7 mouse cellular contexts compared by ENCODE assay signal in genomic region chr4:134371316-134371855, GRCm38 (mm10). TPM values are rescaled to one million over a fixed set of nuclear protein-coding genes. Genes with fewer than 3 reads are reported as not detected.
A peak's percentile ranks its signal among the peaks of the same experiment; 100 is the strongest.
DNase-seq lines count a peak whose midpoint lies in the region; ATAC-seq and TF ChIP-seq lines count a peak whose summit lies in the region.

No protein-coding gene starts in this region.

- no peaks in the 10 kb centered on the region for H3K36me3 ChIP-seq in lung, embryonic 14.5 days (ENCODE audit: insufficient read depth)
- H3K36me3 ChIP-seq in embryonic facial prominence, embryonic 12.5 days, result no peaks in the 10 kb centered on the region
- no peaks in the 10 kb centered on the region for H3K36me3 ChIP-seq in hindbrain, embryonic 13.5 days
- no peaks in the 10 kb centered on the region for H3K36me3 ChIP-seq in midbrain, embryonic 14.5 days (ENCODE audit: control insufficient read depth, insufficient read depth, low read length)

- 1% methylated on average over 17 of the region's 17 CpGs for WGBS in lung, embryonic 14.5 days
- WGBS in embryonic facial prominence, embryonic 12.5 days, result 1% methylated on average over 17 of the region's 17 CpGs
- WGBS in hindbrain, embryonic 13.5 days, result under 1% methylated on average over 17 of the region's 17 CpGs
- under 1% methylated on average over 17 of the region's 17 CpGs for WGBS in midbrain, embryonic 14.5 days

- peak overlapping the region; percentile 48 for H3K4me3 ChIP-seq in lung, embryonic 14.5 days (ENCODE audit: low read depth, low read length)
- H3K4me3 ChIP-seq in embryonic facial prominence, embryonic 12.5 days, result peak overlapping the region; percentile 47
- H3K4me3 ChIP-seq in hindbrain, embryonic 13.5 days, result peak overlapping the region; percentile 50
- H3K4me3 ChIP-seq in midbrain, embryonic 14.5 days (replicated peaks; ENCODE audit: low read depth, low read length), result peak overlapping the region; percentile 45

- peak overlapping the region; percentile 32; the same call in 1 of the 2 replicates for H3K9ac ChIP-seq in lung, embryonic 14.5 days
- peak overlapping the region; percentile 46 for H3K9ac ChIP-seq in embryonic facial prominence, embryonic 12.5 days
- H3K9ac ChIP-seq in hindbrain, embryonic 13.5 days, result peak overlapping the region; percentile 65
- peak overlapping the region; percentile 20; the same call in 1 of the 2 replicates for H3K9ac ChIP-seq in midbrain, embryonic 14.5 days (replicated peaks; ENCODE audit: low read length)

- TF ChIP-seq CTCF in lung, embryonic 14.5 days (IDR thresholded peaks at IDR 0.05; ENCODE audit: low read depth), result no peak

- H3K9me3 ChIP-seq in lung, embryonic 14.5 days (ENCODE audit: low read depth, low read length), result no peaks in the 10 kb centered on the region
- H3K9me3 ChIP-seq in embryonic facial prominence, embryonic 12.5 days, result no peaks in the 10 kb centered on the region
- H3K9me3 ChIP-seq in hindbrain, embryonic 13.5 days, result no peaks in the 10 kb centered on the region
- no peaks in the 10 kb centered on the region for H3K9me3 ChIP-seq in midbrain, embryonic 14.5 days (ENCODE audit: control insufficient read depth, low read length)

- no peak for ATAC-seq in lung, embryonic 14.5 days (ENCODE audit: insufficient read depth)
- ATAC-seq in embryonic facial prominence, embryonic 12.5 days (ENCODE audit: insufficient number of reproducible peaks, insufficient read depth, low FRiP score, low TSS enrichment), result no peak
- no peak for ATAC-seq in hindbrain, embryonic 13.5 days (ENCODE audit: low FRiP score)
- ATAC-seq in midbrain, embryonic 14.5 days (ENCODE audit: low FRiP score, low TSS enrichment), result no peak
- no peak for ATAC-seq in activated CD4-positive, CD25-positive, alpha-beta regulatory T cell, adult 4 months

- peaks cover 27% of the 10 kb centered on the region for H3K27me3 ChIP-seq in lung, embryonic 14.5 days (ENCODE audit: insufficient read depth, low read length)
- H3K27me3 ChIP-seq in embryonic facial prominence, embryonic 12.5 days, result peaks cover 43% of the 10 kb centered on the region
- peaks cover 64% of the 10 kb centered on the region for H3K27me3 ChIP-seq in hindbrain, embryonic 13.5 days
- peaks cover 30% of the 10 kb centered on the region for H3K27me3 ChIP-seq in midbrain, embryonic 14.5 days (ENCODE audit: control insufficient read depth, insufficient read depth, low read length)

- no peak overlapping the region for H3K27ac ChIP-seq in lung, embryonic 14.5 days (ENCODE audit: low read depth)
- no peak overlapping the region for H3K27ac ChIP-seq in embryonic facial prominence, embryonic 12.5 days
- no peak overlapping the region for H3K27ac ChIP-seq in hindbrain, embryonic 13.5 days
- no peak overlapping the region for H3K27ac ChIP-seq in midbrain, embryonic 14.5 days (replicated peaks; ENCODE audit: low read depth, low read length)

- peaks cover 4% of the 10 kb centered on the region; the same call in 1 of the 2 replicates for H3K4me1 ChIP-seq in lung, embryonic 14.5 days (ENCODE audit: insufficient read depth)
- H3K4me1 ChIP-seq in embryonic facial prominence, embryonic 12.5 days, result peaks cover 22% of the 10 kb centered on the region
- H3K4me1 ChIP-seq in hindbrain, embryonic 13.5 days (replicated peaks), result peaks cover 21% of the 10 kb centered on the region
- H3K4me1 ChIP-seq in midbrain, embryonic 14.5 days (ENCODE audit: control insufficient read depth, insufficient read depth, low read length), result peaks cover 12% of the 10 kb centered on the region

- peak overlapping the region; percentile 95 for H3K4me2 ChIP-seq in lung, embryonic 14.5 days
- H3K4me2 ChIP-seq in embryonic facial prominence, embryonic 12.5 days (replicated peaks), result peak overlapping the region; percentile 92
- H3K4me2 ChIP-seq in hindbrain, embryonic 13.5 days, result peak overlapping the region; percentile 81
- H3K4me2 ChIP-seq in midbrain, embryonic 14.5 days (ENCODE audit: low read length), result peak overlapping the region; percentile 89

- DNase-seq in lung, embryonic 14.5 days, result no peak
- no peak for DNase-seq in lung, postnatal 36 days
- no peak for DNase-seq in midbrain, embryonic 14.5 days
- no peak for DNase-seq in T-cell, adult 2 months (ENCODE audit: low spot score)

RNA-seq across cellular contexts. Expression of gene Extl1, which starts 12.3 kb away (rescaled TPM):
- 2.9 and 3.7 TPM in 2 replicates for polyA plus RNA-seq in lung, embryonic 14.5 days (2014; fragmentation: Nextera tagmentation; extraction: Ambion mirVana)
- 2.1 and 3.4 TPM in 2 replicates for polyA plus RNA-seq in embryonic facial prominence, embryonic 12.5 days (2016; fragmentation: Nextera tagmentation; extraction: Ambion mirVana)
- polyA plus RNA-seq in hindbrain, embryonic 13.5 days (2015; fragmentation: Nextera tagmentation; extraction: Ambion mirVana), result 0.36 and 0.45 TPM in 2 replicates
- polyA plus RNA-seq in midbrain, embryonic 14.5 days (2014; fragmentation: Nextera tagmentation; extraction: Ambion mirVana), result 0.28 and 0.53 TPM in 2 replicates
- polyA plus RNA-seq in activated CD4-positive, CD25-positive, alpha-beta regulatory T cell, adult 4 months (2017; shearing (Covaris generic)), result 1 to 10 TPM in 1 of 2 experiments, under 1 TPM in 1; 0.16 to 1.4 TPM

RNA-seq across cellular contexts. Expression of gene Pafah2, which starts 24.7 kb away (rescaled TPM):
- 10.5 and 12.2 TPM in 2 replicates for polyA plus RNA-seq in lung, embryonic 14.5 days (2014; fragmentation: Nextera tagmentation; extraction: Ambion mirVana)
- 11.2 and 11.7 TPM in 2 replicates for polyA plus RNA-seq in embryonic facial prominence, embryonic 12.5 days (2016; fragmentation: Nextera tagmentation; extraction: Ambion mirVana)
- 7.8 TPM in 2 replicates for polyA plus RNA-seq in hindbrain, embryonic 13.5 days (2015; fragmentation: Nextera tagmentation; extraction: Ambion mirVana)
- polyA plus RNA-seq in midbrain, embryonic 14.5 days (2014; fragmentation: Nextera tagmentation; extraction: Ambion mirVana), result 5.0 and 6.9 TPM in 2 replicates
- under 1 TPM; 0.70 to 0.90 TPM for polyA plus RNA-seq in activated CD4-positive, CD25-positive, alpha-beta regulatory T cell, adult 4 months (2017; shearing (Covaris generic))

RNA-seq across cellular contexts. Expression of gene Slc30a2, which starts 28.4 kb away (rescaled TPM):
- polyA plus RNA-seq in lung, embryonic 14.5 days (2014; fragmentation: Nextera tagmentation; extraction: Ambion mirVana), result 0.05 TPM in 1 of 2 replicates, not detected in the other
- polyA plus RNA-seq in embryonic facial prominence, embryonic 12.5 days (2016; fragmentation: Nextera tagmentation; extraction: Ambion mirVana), result 0.05 and 0.20 TPM in 2 replicates
- not detected in 2 replicates for polyA plus RNA-seq in hindbrain, embryonic 13.5 days (2015; fragmentation: Nextera tagmentation; extraction: Ambion mirVana)
- polyA plus RNA-seq in midbrain, embryonic 14.5 days (2014; fragmentation: Nextera tagmentation; extraction: Ambion mirVana), result 0.11 TPM in 1 of 2 replicates, not detected in the other
- under 1 TPM; 0.24 to 0.85 TPM for polyA plus RNA-seq in activated CD4-positive, CD25-positive, alpha-beta regulatory T cell, adult 4 months (2017; shearing (Covaris generic))

RNA-seq across cellular contexts. Expression of gene Trim63, which starts 56.5 kb away (rescaled TPM):
- polyA plus RNA-seq in lung, embryonic 14.5 days (2014; fragmentation: Nextera tagmentation; extraction: Ambion mirVana), result 0.28 TPM in 1 of 2 replicates, not detected in the other
- 1.2 and 2.6 TPM in 2 replicates for polyA plus RNA-seq in embryonic facial prominence, embryonic 12.5 days (2016; fragmentation: Nextera tagmentation; extraction: Ambion mirVana)
- polyA plus RNA-seq in hindbrain, embryonic 13.5 days (2015; fragmentation: Nextera tagmentation; extraction: Ambion mirVana), result 0.38 and 0.51 TPM in 2 replicates
- 0.11 TPM in 1 of 2 replicates, not detected in the other for polyA plus RNA-seq in midbrain, embryonic 14.5 days (2014; fragmentation: Nextera tagmentation; extraction: Ambion mirVana)
- not detected for polyA plus RNA-seq in activated CD4-positive, CD25-positive, alpha-beta regulatory T cell, adult 4 months (2017; shearing (Covaris generic))
